Mouse (Mus musculus) midbrain, embryonic 12.5 days (tissue): ENCODE data around the gene Pdk2. TPM values are rescaled to one million over a fixed set of nuclear protein-coding genes. Genes with fewer than 3 reads are reported as not detected.

Experiments
- ATAC-seq: fragments of 200-750 bp; cut with Nextera tagmentation; 2 replicates; pipeline ENCODE4 v1.8.0; 2017; ENCODE audit warnings: low read depth, moderate TSS enrichment, moderate library complexity; ENCODE audit not compliant: low FRiP score
- H3K27ac ChIP-seq: fragments of 300-500 bp; sonication (generic); replicated peaks from 2 replicates; pipeline ENCODE4 v1.5.1; 2016; ENCODE audit warnings: mild to moderate bottlenecking
- H3K27me3 ChIP-seq: fragments of 300-500 bp; sonication (generic); 2 replicates; pipeline ENCODE4 v1.6.1; 2016; ENCODE audit warnings: mild to moderate bottlenecking
- H3K36me3 ChIP-seq: fragments of 300-500 bp; sonication (generic); 2 replicates; pipeline ENCODE4 v1.6.1; 2016
- H3K4me1 ChIP-seq: fragments of 300-500 bp; sonication (generic); 2 replicates; pipeline ENCODE4 v1.6.1; 2016
- H3K4me2 ChIP-seq: fragments of 300-500 bp; sonication (generic); replicated peaks from 2 replicates; pipeline ENCODE4 v1.6.1; 2016; ENCODE audit warnings: mild to moderate bottlenecking, moderate library complexity
- H3K4me3 ChIP-seq: fragments of 300-500 bp; sonication (generic); 2 replicates; pipeline ENCODE4 v1.5.1; 2016; ENCODE audit warnings: mild to moderate bottlenecking
- H3K9ac ChIP-seq: fragments of 300-500 bp; sonication (generic); replicated peaks from 2 replicates; pipeline ENCODE4 v1.6.1; 2016; ENCODE audit warnings: mild to moderate bottlenecking, moderate library complexity
- H3K9me3 ChIP-seq: fragments of 300-500 bp; sonication (generic); 2 replicates; pipeline ENCODE4 v1.6.1; 2016; ENCODE audit warnings: mild to moderate bottlenecking
- WGBS: fragments of 180-500 bp; shearing (Covaris S2); methylation state at CpG from one replicate; pipeline ENCODE4 v1.1.7; 2016; 5-methylcytosine and 5-hydroxymethylcytosine counted together
- polyA plus RNA-seq: library from polyadenylated mRNA; unstranded; fragments of >200 nt; fragmentation: Nextera tagmentation; extraction: Ambion mirVana; gene quantifications from 2 replicates; pipeline ENCODE4 v1.2.1, GENCODE M21; 2016

Gene Pdk2
- polyA plus RNA-seq, 1 experiment from 2014 or later, result 22.7 TPM

DNA sequence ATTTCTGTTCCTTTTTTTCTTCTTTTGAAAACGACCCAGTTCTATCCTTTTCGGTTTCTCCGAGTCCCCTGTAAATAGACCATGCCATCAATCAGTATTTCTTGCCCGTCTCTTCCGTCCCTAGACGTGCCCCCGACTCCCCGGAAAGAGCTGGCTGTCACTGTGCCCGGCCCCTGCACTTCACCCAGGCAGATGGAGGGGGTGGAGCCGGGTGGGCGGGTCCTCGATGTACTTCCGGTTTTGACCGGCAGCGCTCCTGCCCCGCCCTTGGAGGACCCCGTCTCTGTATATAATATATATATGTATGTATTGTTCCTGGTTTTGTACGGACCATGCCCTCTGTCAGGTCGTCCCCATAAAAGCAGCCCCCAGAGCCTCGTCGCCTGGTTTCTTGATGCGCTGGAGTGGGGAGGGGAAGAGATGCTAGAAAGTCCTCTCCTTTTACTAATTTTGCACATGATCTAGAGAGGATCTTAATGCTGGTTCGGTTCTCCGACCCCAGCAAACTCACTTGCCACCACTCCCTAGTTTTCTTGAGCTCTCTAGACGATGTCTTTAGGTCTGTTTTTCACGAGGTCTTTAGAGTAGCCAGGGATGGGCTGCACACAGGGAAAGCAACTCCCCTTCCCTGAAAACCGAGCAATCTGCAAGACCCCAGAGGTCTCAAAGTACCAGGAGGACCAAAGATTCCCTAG lies 34.5 kb downstream of the Pdk2 start:
- H3K4me1 ChIP-seq, result peaks cover 39% of the 10 kb centered on the region
- H3K4me2 ChIP-seq, result peak overlapping the region; percentile 68
- H3K9me3 ChIP-seq, result no peaks in the 10 kb centered on the region
- H3K36me3 ChIP-seq, result peaks cover 39% of the 10 kb centered on the region
- ATAC-seq, result peak; percentile 63
- peak overlapping the region; percentile 76 for H3K27ac ChIP-seq
- no peaks in the 10 kb centered on the region for H3K27me3 ChIP-seq
- 2% methylated on average over 27 of the region's 27 CpGs for WGBS
- H3K9ac ChIP-seq, result peak overlapping the region; percentile 60
- H3K4me3 ChIP-seq, result peak overlapping the region; percentile 39

DNA sequence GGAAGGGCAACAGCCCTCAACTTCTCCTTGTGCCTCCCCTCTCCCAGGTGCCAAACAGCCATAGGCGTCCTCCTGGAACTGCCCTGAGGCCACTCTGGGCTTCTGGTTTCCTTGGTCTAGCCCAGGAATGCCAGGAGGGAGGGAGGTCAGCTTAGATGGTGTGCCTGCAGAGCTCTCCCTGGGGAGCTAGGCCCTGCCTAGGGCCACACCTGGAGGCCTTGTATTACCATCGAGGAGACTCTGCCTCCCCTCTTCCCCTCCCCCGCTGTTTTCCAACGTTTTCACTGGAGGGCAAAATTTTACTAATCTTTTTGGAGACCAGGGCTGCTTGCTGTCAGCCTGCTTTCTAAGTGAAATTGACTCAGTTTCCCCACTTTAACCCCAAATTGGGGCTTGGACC lies 35.1 kb downstream of the Pdk2 start:
- H3K27me3 ChIP-seq, result no peaks in the 10 kb centered on the region
- WGBS, result 34% methylated on average over 4 of the region's 4 CpGs
- ATAC-seq, result no peak
- H3K36me3 ChIP-seq, result peaks cover 43% of the 10 kb centered on the region
- H3K9me3 ChIP-seq, result no peaks in the 10 kb centered on the region
- H3K4me3 ChIP-seq, result peak overlapping the region; percentile 39
- peaks cover 33% of the 10 kb centered on the region for H3K4me1 ChIP-seq
- H3K9ac ChIP-seq, result peak overlapping the region; percentile 60; the same call in 1 of the 2 replicates
- H3K4me2 ChIP-seq, result peak overlapping the region; percentile 68
- peak overlapping the region; percentile 76 for H3K27ac ChIP-seq

DNA sequence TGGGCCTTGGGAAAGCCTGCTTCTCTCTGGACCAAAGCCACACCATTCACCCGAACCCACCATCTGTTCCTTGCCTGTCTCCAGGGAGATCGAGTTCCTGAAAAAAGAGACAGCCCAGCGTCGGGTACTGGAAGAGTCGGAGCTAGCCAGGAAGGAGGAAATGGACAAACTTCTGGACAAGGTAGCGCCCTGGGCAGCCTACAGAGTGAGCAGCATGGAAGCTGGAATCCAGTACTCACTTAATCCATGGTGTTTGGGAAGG lies 36.3 kb downstream of the Pdk2 start:
- Histone ChIP-seq H3K9ac (no peak overlapping the region), H3K27me3 (no peaks in the 10 kb centered on the region), H3K36me3 (peaks cover 50% of the 10 kb centered on the region), H3K4me1 (peaks cover 42% of the 10 kb centered on the region), H3K4me2 (no peak overlapping the region), H3K9me3 (no peaks in the 10 kb centered on the region), H3K27ac (no peak overlapping the region), H3K4me3 (no peak overlapping the region)
- no peak for ATAC-seq
- WGBS, result 70% methylated on average over 6 of the region's 6 CpGs

DNA sequence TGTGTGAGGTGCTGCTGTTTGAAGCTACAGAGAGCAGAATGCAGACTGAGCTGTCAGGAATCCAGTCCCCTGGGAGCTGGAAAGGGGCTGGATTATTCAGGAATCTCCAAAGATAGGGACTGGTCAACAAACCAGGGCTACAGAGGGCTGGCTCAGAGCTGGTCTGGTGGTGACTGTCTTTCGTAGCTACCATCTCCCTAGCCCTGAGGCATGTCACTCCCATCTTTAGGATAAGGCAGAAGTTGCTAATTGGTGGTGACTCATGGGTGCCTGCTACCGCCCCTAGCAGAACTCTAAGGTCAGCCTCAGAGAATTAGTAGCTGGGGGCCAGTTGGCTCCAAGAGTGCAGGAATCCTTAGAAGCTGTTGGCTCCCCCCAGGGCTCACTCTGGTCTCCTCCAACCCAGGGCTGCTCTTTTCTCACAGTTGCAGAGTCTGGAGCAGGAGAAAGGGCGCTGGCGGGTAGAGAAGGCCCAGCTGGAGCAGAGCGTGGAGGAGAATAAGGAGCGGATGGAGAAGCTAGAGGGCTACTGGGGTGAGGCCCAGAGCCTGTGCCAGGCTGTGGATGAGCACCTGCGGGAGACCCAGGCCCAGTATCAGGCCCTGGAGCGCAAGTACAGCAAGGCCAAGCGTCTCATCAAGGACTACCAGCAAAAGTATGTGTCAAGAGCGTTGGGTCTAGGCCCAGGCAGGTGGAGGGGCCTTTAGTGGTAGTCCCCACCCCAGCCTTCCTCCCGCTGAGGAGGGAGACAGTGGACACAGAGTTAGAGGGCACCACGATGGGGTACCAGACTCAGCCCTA lies 36.8 kb downstream of the Pdk2 start:
- Histone ChIP-seq H3K4me1 (peaks cover 40% of the 10 kb centered on the region), H3K4me2 (no peak overlapping the region), H3K4me3 (no peak overlapping the region), H3K27ac (no peak overlapping the region), H3K36me3 (peaks cover 56% of the 10 kb centered on the region), H3K9me3 (no peaks in the 10 kb centered on the region), H3K27me3 (no peaks in the 10 kb centered on the region), H3K9ac (0 out of 2 replicates have a peak overlapping the region, but pooled peaks have one; percentile 21)
- 89% methylated on average over 12 of the region's 12 CpGs for WGBS
- ATAC-seq, result no peak

DNA sequence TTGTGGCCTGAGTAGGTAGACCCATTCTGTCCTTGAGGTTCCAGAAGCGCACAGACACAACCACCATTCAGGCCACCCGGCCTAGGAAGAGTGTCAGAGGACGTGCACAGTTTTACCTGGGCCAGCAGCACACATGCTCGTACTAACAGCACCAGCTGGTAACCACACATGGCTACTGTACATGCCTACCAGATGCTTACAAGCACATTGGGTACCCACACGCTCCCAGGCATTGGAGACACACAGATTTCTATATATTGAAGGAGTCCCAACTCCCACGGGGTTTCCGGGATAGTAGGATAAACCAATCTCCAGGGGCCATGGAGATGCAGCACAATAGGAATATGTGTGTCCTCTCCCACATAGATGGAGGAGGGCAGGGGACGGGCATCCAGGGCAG lies 38.4 kb downstream of the Pdk2 start:
- peaks cover 32% of the 10 kb centered on the region for H3K4me1 ChIP-seq
- 95% methylated on average over 8 of the region's 8 CpGs for WGBS
- no peak overlapping the region for H3K9ac ChIP-seq
- no peak overlapping the region for H3K27ac ChIP-seq
- peaks cover 72% of the 10 kb centered on the region for H3K36me3 ChIP-seq
- H3K9me3 ChIP-seq, result no peaks in the 10 kb centered on the region
- no peak overlapping the region for H3K4me2 ChIP-seq
- H3K27me3 ChIP-seq, result no peaks in the 10 kb centered on the region
- no peak for ATAC-seq
- no peak overlapping the region for H3K4me3 ChIP-seq

DNA sequence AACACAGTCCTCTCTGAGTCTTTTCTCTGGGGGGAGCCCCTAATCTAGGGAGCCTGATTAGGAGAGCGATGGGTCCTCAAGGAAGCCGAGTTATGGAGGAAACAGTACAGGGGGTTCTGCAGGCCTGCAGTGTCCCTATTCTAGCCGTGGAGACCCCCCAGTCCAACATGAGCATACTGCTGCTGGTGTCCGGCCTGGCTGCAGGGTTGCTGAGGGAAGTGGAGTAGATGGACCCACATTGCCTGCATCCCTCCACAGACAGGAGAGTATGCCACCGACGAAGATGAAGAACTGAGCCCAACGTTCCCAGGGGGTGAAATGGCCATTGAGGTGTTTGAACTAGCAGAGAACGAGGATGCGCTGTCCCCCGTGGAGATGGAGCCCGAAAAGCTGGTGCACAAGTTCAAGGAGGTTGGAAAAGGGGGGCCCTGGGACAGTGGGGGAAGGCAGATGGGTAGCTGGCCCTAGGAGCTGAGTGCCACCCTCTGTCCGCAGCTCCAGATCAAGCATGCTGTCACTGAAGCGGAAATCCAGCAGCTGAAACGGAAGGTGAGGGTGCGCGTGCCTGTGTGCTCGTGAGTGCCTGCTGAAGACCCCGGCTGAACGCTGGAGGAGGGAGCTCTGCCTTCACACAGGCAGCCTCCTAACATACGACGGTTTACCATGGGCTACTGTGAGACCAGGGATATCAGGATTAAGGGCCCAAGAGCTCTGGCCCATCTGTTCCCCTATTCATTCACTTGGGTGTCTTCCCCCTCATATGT lies 39.4 kb downstream of the Pdk2 start:
- no peaks in the 10 kb centered on the region for H3K9me3 ChIP-seq
- H3K4me2 ChIP-seq, result no peak overlapping the region
- H3K9ac ChIP-seq, result no peak overlapping the region
- H3K36me3 ChIP-seq, result peaks cover 81% of the 10 kb centered on the region
- H3K4me1 ChIP-seq, result peaks cover 25% of the 10 kb centered on the region
- ATAC-seq, result no peak
- no peak overlapping the region for H3K4me3 ChIP-seq
- H3K27ac ChIP-seq, result no peak overlapping the region
- 87% methylated on average over 21 of the region's 21 CpGs for WGBS
- H3K27me3 ChIP-seq, result no peaks in the 10 kb centered on the region

DNA sequence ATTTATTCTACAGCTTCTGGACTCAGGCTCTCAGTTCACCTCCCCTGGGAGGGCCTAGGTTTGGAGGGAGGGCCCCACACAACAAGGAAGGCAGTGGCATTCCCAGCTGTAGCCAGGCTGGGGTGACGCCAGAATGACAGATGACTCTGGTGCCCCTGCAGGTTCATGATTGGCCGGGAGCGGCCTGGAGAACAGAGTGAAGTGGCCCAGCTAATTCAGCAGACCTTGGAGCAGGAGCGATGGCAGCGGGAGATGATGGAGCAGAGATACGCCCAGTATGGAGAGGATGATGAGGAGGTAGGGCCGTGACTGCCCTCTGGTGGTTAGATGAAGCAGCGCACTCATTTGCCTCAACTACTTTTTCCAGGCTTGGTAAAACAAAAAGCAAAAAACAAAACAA lies 40.1 kb downstream of the Pdk2 start:
- H3K4me2 ChIP-seq, result peak overlapping the region; percentile 18; the same call in 1 of the 2 replicates
- peaks cover 86% of the 10 kb centered on the region for H3K36me3 ChIP-seq

DNA sequence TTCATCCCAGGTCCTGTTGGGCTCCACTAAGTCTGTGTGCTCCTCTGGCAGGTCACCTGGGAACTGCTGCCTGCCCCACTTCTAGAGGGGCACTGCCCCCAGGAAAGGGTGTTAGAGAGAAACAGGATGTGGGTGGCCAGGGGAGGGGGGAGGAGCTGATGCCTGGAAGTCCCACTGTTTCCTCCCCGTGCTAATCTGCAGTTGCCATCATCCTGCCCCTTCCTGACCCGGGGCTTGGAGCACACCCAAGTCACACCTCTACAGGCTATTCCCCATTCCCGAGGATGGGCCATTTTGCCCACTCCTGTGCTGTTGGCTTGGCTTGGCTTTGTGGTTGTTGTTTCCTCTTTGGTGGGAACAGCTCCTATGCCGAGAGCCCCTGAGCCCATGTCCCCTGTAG lies 40.6 kb downstream of the Pdk2 start:
- Histone ChIP-seq H3K27ac (peak overlapping the region; percentile 75), H3K4me3 (no peak overlapping the region), H3K9me3 (no peaks in the 10 kb centered on the region), H3K4me2 (peak overlapping the region; percentile 18; the same call in 1 of the 2 replicates), H3K36me3 (peaks cover 83% of the 10 kb centered on the region), H3K4me1 (peaks cover 25% of the 10 kb centered on the region), H3K27me3 (no peaks in the 10 kb centered on the region), H3K9ac (peak overlapping the region; percentile 8; the same call in 1 of the 2 replicates)
- 56% methylated on average over 4 of the region's 4 CpGs for WGBS
- peak; percentile 11; the same call in 1 of the 2 replicates for ATAC-seq

More for the DNA sequence above, 40.1 kb downstream of the Pdk2 start:
- peaks cover 25% of the 10 kb centered on the region for H3K4me1 ChIP-seq
- peak; percentile 73 for ATAC-seq
- no peaks in the 10 kb centered on the region for H3K27me3 ChIP-seq
- WGBS, result 4% methylated on average over 8 of the region's 8 CpGs
- no peak overlapping the region for H3K4me3 ChIP-seq
- peak overlapping the region; percentile 75 for H3K27ac ChIP-seq
- H3K9me3 ChIP-seq, result no peaks in the 10 kb centered on the region
- peak overlapping the region; percentile 8; the same call in 1 of the 2 replicates for H3K9ac ChIP-seq

DNA sequence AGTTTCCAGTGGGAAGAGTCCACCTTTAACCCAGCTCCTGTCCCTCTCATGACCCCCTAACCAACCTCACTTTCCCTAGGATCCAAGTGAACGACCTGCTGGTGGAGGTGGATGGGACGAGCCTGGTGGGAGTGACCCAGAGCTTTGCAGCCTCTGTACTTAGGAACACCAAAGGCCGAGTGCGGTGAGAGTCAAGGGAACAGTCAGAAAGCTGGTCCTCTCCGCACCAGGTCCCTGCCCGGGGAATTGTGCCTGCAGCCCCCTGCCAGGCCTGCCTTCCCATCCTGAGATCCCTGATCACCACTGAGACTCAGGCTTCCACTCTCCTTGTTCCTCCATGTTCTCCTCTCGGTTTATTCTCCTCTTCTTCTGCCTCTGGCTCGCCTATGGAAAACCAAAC lies 41.0 kb downstream of the Pdk2 start:
- Histone ChIP-seq H3K4me1 (peaks cover 30% of the 10 kb centered on the region), H3K27ac (peak overlapping the region; percentile 75), H3K4me3 (no peak overlapping the region), H3K9me3 (no peaks in the 10 kb centered on the region), H3K27me3 (no peaks in the 10 kb centered on the region), H3K4me2 (peak overlapping the region; percentile 18; the same call in 1 of the 2 replicates), H3K36me3 (peaks cover 79% of the 10 kb centered on the region), H3K9ac (no peak overlapping the region)
- 84% methylated on average over 8 of the region's 8 CpGs for WGBS
- no peak for ATAC-seq

DNA sequence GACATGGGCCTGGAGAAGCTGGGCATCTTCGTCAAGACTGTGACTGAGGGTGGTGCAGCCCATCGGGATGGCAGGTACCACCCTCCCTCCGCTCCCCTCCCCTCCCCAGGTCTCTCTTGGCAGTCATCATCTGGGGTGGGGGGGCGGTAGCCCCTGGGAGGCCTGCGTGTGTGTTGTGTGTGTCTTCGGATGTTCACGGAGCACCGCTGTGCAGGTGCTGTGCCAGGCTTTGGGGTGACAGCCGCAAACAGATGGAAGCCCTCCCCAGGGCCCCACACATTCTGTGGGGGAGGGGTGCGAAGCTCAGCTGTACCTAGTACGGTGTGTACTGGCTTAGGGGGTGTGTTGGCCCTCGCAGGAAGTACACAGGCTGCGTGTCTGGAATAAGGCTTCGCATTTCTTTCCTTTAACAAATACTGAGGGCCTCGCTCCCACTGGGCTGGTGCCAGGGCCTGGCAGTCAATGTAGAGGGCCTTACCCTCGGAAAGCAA lies 43.1 kb downstream of the Pdk2 start:
- no peak overlapping the region; the same call in 1 of the 2 replicates for H3K4me3 ChIP-seq
- ATAC-seq, result no peak
- H3K4me1 ChIP-seq, result peaks cover 50% of the 10 kb centered on the region
- H3K4me2 ChIP-seq, result no peak overlapping the region
- 0 out of 2 replicates have a peak overlapping the region, but pooled peaks have one; percentile 26 for H3K27ac ChIP-seq
- peaks cover 61% of the 10 kb centered on the region for H3K36me3 ChIP-seq
- no peak overlapping the region for H3K9ac ChIP-seq
- no peaks in the 10 kb centered on the region for H3K27me3 ChIP-seq
- H3K9me3 ChIP-seq, result no peaks in the 10 kb centered on the region
- 90% methylated on average over 16 of the region's 16 CpGs for WGBS

DNA sequence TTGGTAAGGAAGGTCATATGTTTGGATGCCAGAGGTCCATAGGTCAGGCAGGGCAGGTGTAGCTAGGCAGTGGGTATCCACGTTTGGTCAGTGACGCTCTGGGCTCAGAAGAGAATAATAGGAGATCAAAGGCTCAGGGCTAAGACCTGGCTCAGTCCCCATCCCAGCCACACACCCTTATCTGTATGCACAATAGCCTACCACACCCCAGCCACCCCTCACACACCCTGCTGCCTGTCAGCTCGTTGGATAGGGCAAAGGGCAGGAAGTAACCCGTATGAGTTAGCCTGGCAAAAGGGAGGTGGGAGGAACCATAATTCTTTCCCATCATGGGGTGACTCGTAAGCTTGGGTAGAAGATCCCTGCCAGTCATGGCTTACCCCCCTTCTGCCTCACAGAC lies 43.6 kb downstream of the Pdk2 start:
- Histone ChIP-seq H3K36me3 (peaks cover 56% of the 10 kb centered on the region), H3K27me3 (no peaks in the 10 kb centered on the region), H3K4me3 (no peak overlapping the region), H3K4me1 (peaks cover 55% of the 10 kb centered on the region), H3K27ac (0 out of 2 replicates have a peak overlapping the region, but pooled peaks have one; percentile 26), H3K9ac (no peak overlapping the region), H3K4me2 (no peak overlapping the region), H3K9me3 (no peaks in the 10 kb centered on the region)
- whole genome bisulfite sequencing, result 70% methylated on average over 5 of the region's 5 CpGs
- ATAC-seq, result no peak
